Mouse (Mus musculus) erythroblast, embryonic 14.5 days (primary cell): ENCODE measurements around the gene Snd1.

Experiments
- GATA1 ChIP-seq: IDR thresholded peaks from 2 replicates; pipeline ENCODE4 v1.6.1; 2012; ENCODE audit warnings: low read length, inconsistent platforms, mixed read lengths
- TAL1 ChIP-seq: IDR thresholded peaks from 3 replicates; pipeline ENCODE4 v1.6.1; 2012; ENCODE audit warnings: low read length, inconsistent platforms, mixed read lengths

- no peak for TF ChIP-seq TAL1
- no peak for TF ChIP-seq GATA1
Measured at GRCm38 (mm10) chr6:28834046-28834445, 359.1 kb downstream of the Snd1 start.
